Mouse (Mus musculus) brown adipose tissue, adult 24 weeks (tissue): Measurements from ENCODE around the gene Btbd8. TPM values are rescaled to one million over a fixed set of nuclear protein-coding genes. Genes with fewer than 3 reads are reported as not detected.

Source experiments
- H3K27ac ChIP-seq: fragments of 200-500 bp; replicated peaks from 2 replicates; pipeline ENCODE4 v1.5.1; 2012; ENCODE audit warnings: low read depth, mild to moderate bottlenecking, low read length
- H3K4me1 ChIP-seq: fragments of 200-500 bp; 2 replicates; pipeline ENCODE4 v1.6.1; 2012; ENCODE audit warnings: low read length, mixed read lengths; ENCODE audit not compliant: control insufficient read depth, insufficient read depth, insufficient read length
- H3K4me3 ChIP-seq: fragments of 200-500 bp; 2 replicates; pipeline ENCODE4 v1.5.1; 2012; ENCODE audit warnings: low read depth, mild to moderate bottlenecking, low read length, moderate library complexity; ENCODE audit not compliant: insufficient read depth
- polyA plus RNA-seq: library from polyadenylated mRNA; stranded (reverse); fragments of >200 nt; gene quantifications from 2 replicates; pipeline ENCODE4 v1.2.4, GENCODE M21; 2012; ENCODE audit not compliant: missing spikeins, insufficient read depth, insufficient read length

Btbd8 gene
- polyA plus RNA-seq, result 2.5 and 3.8 TPM in 2 replicates

- Histone ChIP-seq H3K4me1 (0 out of 2 replicates have a peak, but pooled peaks cover 2% of the 10 kb centered on the region), H3K27ac (0 out of 2 replicates have a peak within 1 kb of the TSS, but pooled peaks have one; percentile 19), H3K4me3 (peak within 1 kb of the TSS; percentile 91)
Observed at GRCm38 (mm10) chr5:107437464-107438281, at the start of gene Btbd8. Gene Btbd8 (plus strand): TSS chr5:107437997.

GRCm38 (mm10) chr5:107389373-107389772 is 48.4 kb upstream of the Btbd8 start:
- Histone ChIP-seq H3K4me3 (no peak overlapping the region), H3K27ac (no peak overlapping the region), H3K4me1 (no peaks in the 10 kb centered on the region)

GRCm38 (mm10) chr5:107394437-107394836 is 43.4 kb upstream of the Btbd8 start:
- Histone ChIP-seq H3K4me3 (no peak overlapping the region), H3K27ac (no peak overlapping the region), H3K4me1 (no peaks in the 10 kb centered on the region)

- Histone ChIP-seq H3K4me1 (no peaks in the 10 kb centered on the region), H3K4me3 (peak within 1 kb of the TSS; percentile 53), H3K27ac (no peak within 1 kb of the TSS)
Observed at GRCm38 (mm10) chr5:107402436-107402835, 35.4 kb upstream of the Btbd8 start, which contains the start of gene Ephx4. Gene Ephx4 (plus strand): TSS chr5:107402736.

GRCm38 (mm10) chr5:107403011-107403946 is 34.5 kb upstream of the Btbd8 start:
- Histone ChIP-seq H3K4me3 (peak overlapping the region; percentile 53), H3K4me1 (no peaks in the 10 kb centered on the region), H3K27ac (no peak overlapping the region)

GRCm38 (mm10) chr5:107403947-107404684 is 33.7 kb upstream of the Btbd8 start:
- Histone ChIP-seq H3K27ac (no peak overlapping the region), H3K4me1 (no peaks in the 10 kb centered on the region), H3K4me3 (peak overlapping the region; percentile 53)

GRCm38 (mm10) chr5:107405361-107405760 is 32.4 kb upstream of the Btbd8 start:
- Histone ChIP-seq H3K4me3 (no peak overlapping the region), H3K4me1 (no peaks in the 10 kb centered on the region), H3K27ac (no peak overlapping the region)

GRCm38 (mm10) chr5:107410305-107410704 is 27.5 kb upstream of the Btbd8 start:
- Histone ChIP-seq H3K27ac (no peak overlapping the region), H3K4me3 (no peak overlapping the region), H3K4me1 (no peaks in the 10 kb centered on the region)

- Histone ChIP-seq H3K4me3 (no peak overlapping the region), H3K27ac (no peak overlapping the region), H3K4me1 (no peaks in the 10 kb centered on the region)
Observed at GRCm38 (mm10) chr5:107411326-107411725, 26.5 kb upstream of the Btbd8 start.

- Histone ChIP-seq H3K4me3 (no peak overlapping the region), H3K27ac (no peak overlapping the region), H3K4me1 (no peaks in the 10 kb centered on the region)
Observed at GRCm38 (mm10) chr5:107412285-107412684, 25.5 kb upstream of the Btbd8 start.

GRCm38 (mm10) chr5:107415098-107415497 is 22.7 kb upstream of the Btbd8 start:
- Histone ChIP-seq H3K4me1 (no peaks in the 10 kb centered on the region), H3K4me3 (no peak overlapping the region), H3K27ac (no peak overlapping the region)

GRCm38 (mm10) chr5:107421676-107422075 is 16.1 kb upstream of the Btbd8 start:
- no peak overlapping the region for H3K4me3 ChIP-seq
- no peaks in the 10 kb centered on the region for H3K4me1 ChIP-seq
- H3K27ac ChIP-seq, result no peak overlapping the region

GRCm38 (mm10) chr5:107431249-107431648 is 6.5 kb upstream of the Btbd8 start, which contains the start of gene Lpcat2b:
Gene Lpcat2b (plus strand): TSS chr5:107431549.
- no peak within 1 kb of the TSS for H3K4me3 ChIP-seq
- no peak within 1 kb of the TSS for H3K27ac ChIP-seq
- H3K4me1 ChIP-seq, result no peaks in the 10 kb centered on the region

GRCm38 (mm10) chr5:107434001-107434400 is 3.8 kb upstream of the Btbd8 start:
- Histone ChIP-seq H3K27ac (no peak overlapping the region), H3K4me3 (no peak overlapping the region), H3K4me1 (0 out of 2 replicates have a peak, but pooled peaks cover 2% of the 10 kb centered on the region)
